Mouse (Mus musculus) stomach, postnatal 0 days (tissue): ENCODE results near the gene Tab2.

Experiments
- CTCF ChIP-seq: IDR thresholded peaks from 2 replicates; pipeline ENCODE4 v1.5.1; 2016; ENCODE audit warnings: antibody characterized with exemption, low read depth, mild to moderate bottlenecking, moderate library complexity
- EP300 ChIP-seq: optimal IDR thresholded peaks from 2 replicates; pipeline ENCODE3; 2016; ENCODE audit warnings: antibody characterized with exemption

DNA sequence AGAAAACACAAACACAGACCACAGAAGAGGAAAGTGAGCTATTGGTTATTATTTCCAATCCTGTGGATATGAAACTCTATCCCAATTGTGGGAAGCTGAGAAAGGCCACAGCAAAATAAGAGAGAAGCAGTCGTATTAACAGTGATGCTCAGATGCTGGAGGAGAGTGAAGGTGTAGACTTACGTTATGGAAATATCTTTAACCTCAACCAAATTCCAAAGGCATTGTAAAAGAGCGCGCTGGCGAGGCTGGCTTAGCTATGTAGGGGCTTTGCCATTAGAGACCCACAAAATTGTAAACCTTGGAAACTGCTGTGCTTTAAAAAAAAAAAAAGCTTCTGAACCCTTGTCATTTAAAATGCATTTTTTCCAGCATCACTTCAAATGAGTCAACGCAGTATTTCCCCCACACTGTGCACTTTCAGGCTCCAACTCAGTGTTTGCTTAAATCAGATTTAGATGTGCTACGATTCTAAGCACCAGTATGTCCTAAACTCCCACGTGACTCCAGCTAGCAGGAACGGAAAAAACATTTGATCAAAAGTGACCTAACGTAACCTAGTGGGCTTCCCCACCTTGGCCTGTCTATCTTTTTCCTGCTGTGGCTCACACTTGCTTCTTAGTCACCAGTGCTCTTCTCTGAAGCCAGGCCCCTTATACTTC is 36.4 kb upstream of the Tab2 start:
- TF ChIP-seq CTCF (no peak), EP300 (no peak)
